Mouse (Mus musculus) embryonic fibroblast, embryonic 13.5 days (primary cell): Measurements from ENCODE around the gene Prr3.

Source experiments
- CTCF ChIP-seq: IDR thresholded peaks from 2 replicates; pipeline ENCODE4 v1.5.1; 2011; ENCODE audit warnings: mild to moderate bottlenecking, control low read depth, low read length, moderate library complexity, borderline replicate concordance; ENCODE audit not compliant: insufficient read depth
- POLR2A ChIP-seq: IDR thresholded peaks from 2 replicates; pipeline ENCODE4 v1.6.1; 2011; ENCODE audit warnings: low read depth, mild to moderate bottlenecking, control low read depth, low read length, moderate library complexity

- no peak for TF ChIP-seq CTCF
- peak; percentile 94 for TF ChIP-seq POLR2A
Measured at GRCm38 (mm10) chr17:35994175-35994878, 14.3 kb upstream of the Prr3 start.
